Mouse (Mus musculus) intestine, embryonic 14.5 days (tissue): Measurements from ENCODE around the gene 4921507P07Rik. TPM values are rescaled to one million over a fixed set of nuclear protein-coding genes. Genes with fewer than 3 reads are reported as not detected.
"Not testable (repeated sequence)": the region's sequence is repeated elsewhere in the genome, so short reads cannot be mapped to it uniquely, and the experiment has no call there.

Experiments
- ATAC-seq: fragments of 200-750 bp; cut with Nextera tagmentation; replicated peaks from 2 replicates; pipeline ENCODE4 v1.8.0; 2017; ENCODE audit warnings: low read depth, moderate number of reproducible peaks, moderate TSS enrichment, moderate library complexity; ENCODE audit not compliant: low FRiP score, low TSS enrichment
- DNase-seq: peaks from one replicate; pipeline ENCODE4 v3.0.0-alpha.2; 2018; ENCODE audit warnings: low spot score
- H3K27ac ChIP-seq: fragments of 300-500 bp; sonication (generic); 2 replicates; pipeline ENCODE4 v1.5.1; 2014; ENCODE audit warnings: low read depth, mild to moderate bottlenecking, control low read depth
- H3K27me3 ChIP-seq: fragments of 300-500 bp; sonication (generic); replicated peaks from 2 replicates; pipeline ENCODE4 v1.6.1; 2014; ENCODE audit warnings: low read length, control low read depth; ENCODE audit not compliant: control insufficient read depth, insufficient read depth
- H3K36me3 ChIP-seq: fragments of 300-500 bp; sonication (generic); 2 replicates; pipeline ENCODE4 v1.6.1; 2014; ENCODE audit warnings: low read length, control low read depth; ENCODE audit not compliant: control insufficient read depth, insufficient read depth
- H3K4me1 ChIP-seq: fragments of 300-500 bp; sonication (generic); replicated peaks from 2 replicates; pipeline ENCODE4 v1.6.1; 2014; ENCODE audit warnings: low read length, control low read depth, mixed read lengths; ENCODE audit not compliant: control insufficient read depth, insufficient read depth
- H3K4me2 ChIP-seq: fragments of 300-500 bp; sonication (generic); 2 replicates; pipeline ENCODE4 v1.6.1; 2014; ENCODE audit warnings: low read length
- H3K4me3 ChIP-seq: fragments of 300-500 bp; sonication (generic); 2 replicates; pipeline ENCODE4 v1.5.1; 2014; ENCODE audit warnings: low read depth, low read length, control low read depth, mixed read lengths
- H3K9ac ChIP-seq: fragments of 300-500 bp; sonication (generic); 2 replicates; pipeline ENCODE4 v1.6.1; 2014; ENCODE audit warnings: mild to moderate bottlenecking, low read length
- H3K9me3 ChIP-seq: fragments of 300-500 bp; sonication (generic); 2 replicates; pipeline ENCODE4 v1.6.1; 2016; ENCODE audit warnings: low read length, control low read depth; ENCODE audit not compliant: control insufficient read depth
- WGBS: fragments of 180-500 bp; shearing (Covaris S2); extraction: QIAGEN DNeasy Blood & Tissue Kit; methylation state at CpG from one replicate; pipeline ENCODE4 v1.1.7; 2014; 5-methylcytosine and 5-hydroxymethylcytosine counted together
- polyA plus RNA-seq: library from polyadenylated mRNA; unstranded; fragments of >200 nt; fragmentation: Nextera tagmentation; extraction: Ambion mirVana; gene quantifications from 2 replicates; pipeline ENCODE4 v1.2.1, GENCODE M21; 2014

The 4921507P07Rik gene
- 0.69 and 1.3 TPM in 2 replicates for polyA plus RNA-seq

DNA sequence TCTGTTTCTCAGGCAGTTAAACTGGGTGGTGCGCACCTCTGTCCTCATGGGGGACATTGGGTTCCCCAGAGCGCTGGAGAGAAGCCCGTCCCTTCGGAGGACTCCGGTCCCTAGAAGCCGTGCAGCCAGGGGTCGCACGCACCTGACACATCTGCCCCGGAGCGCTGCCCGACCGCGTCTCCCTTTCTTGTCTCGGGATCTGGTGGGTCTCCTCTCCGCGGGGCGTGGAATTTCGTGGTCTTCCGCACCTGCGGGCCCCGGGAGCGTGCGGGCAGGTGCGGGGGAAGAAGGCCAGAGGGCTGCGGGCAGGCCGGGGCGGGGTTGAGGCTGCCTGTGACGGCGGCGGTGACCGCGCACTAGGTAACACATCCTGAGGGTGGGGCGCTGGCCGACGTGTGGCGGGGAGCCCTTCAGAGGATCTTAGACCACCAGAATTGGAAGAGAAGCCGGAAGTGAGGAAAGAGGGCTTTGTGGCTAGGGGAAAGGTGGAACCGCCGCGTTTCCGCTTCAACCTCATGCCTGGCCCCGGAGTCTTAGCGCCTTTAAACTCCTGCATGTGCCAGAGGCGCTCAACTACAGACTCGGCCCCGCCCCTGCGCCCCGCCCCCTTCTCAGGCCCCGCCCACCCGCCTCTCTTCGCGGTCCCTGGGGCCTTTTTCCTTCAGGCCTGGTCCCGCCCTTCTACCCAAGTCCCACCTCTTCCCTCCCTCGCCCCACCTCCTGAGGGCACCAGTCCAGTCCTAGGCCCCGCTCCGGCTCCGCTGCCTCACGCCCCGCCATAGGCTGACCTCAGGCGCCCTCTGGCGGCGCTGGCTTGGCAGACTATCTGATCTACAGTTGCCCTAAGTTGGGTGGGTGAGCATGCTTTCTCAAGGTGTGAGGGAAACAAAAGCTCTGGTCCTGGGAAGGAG, at the start of gene 4921507P07Rik:
Gene 4921507P07Rik (minus strand): TSS at position 332 of the 911 bp plus-strand sequence.
- Histone ChIP-seq H3K36me3 (no peaks in the 10 kb centered on the region), H3K27ac (no peak within 1 kb of the TSS; the same call in 1 of the 2 replicates), H3K4me1 (peaks cover 16% of the 10 kb centered on the region; the same call in 1 of the 2 replicates), H3K4me3 (peak within 1 kb of the TSS; percentile 55), H3K4me2 (peak within 1 kb of the TSS; percentile 99), H3K27me3 (no peaks in the 10 kb centered on the region), H3K9me3 (0 out of 2 replicates have a peak, but pooled peaks cover 4% of the 10 kb centered on the region), H3K9ac (peak within 1 kb of the TSS; percentile 49)
- DNase-seq: peak; percentile 94
- peak; percentile 98 for ATAC-seq
- WGBS: under 1% methylated on average over 61 of the region's 62 CpGs

DNA sequence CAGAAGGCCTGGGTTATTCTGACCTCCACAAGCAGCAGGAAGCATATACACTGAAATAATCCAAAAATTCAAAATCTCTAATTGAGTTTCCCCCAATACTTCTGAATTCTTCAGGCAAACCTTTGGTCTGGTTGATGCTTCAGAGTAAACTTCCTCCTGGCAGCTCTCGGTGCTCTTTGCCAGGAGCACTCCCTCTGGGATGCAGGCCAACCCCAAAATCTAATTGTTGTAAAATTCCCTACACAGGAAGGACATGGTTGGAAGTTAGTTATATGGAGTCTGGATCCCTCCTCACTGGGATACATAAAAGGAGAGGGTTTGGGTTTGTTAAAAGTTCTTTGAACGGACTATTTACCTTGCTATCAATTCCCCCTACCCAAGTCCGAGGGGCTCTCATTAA, 48.3 kb upstream of the 4921507P07Rik start:
- Histone ChIP-seq H3K4me2 (no peak overlapping the region), H3K36me3 (no peaks in the 10 kb centered on the region), H3K27ac (no peak overlapping the region), H3K9ac (no peak overlapping the region), H3K4me3 (no peak overlapping the region), H3K4me1 (0 out of 2 replicates have a peak, but pooled peaks cover 4% of the 10 kb centered on the region), H3K9me3 (no peaks in the 10 kb centered on the region), H3K27me3 (no peaks in the 10 kb centered on the region)
- 63% methylated on average over 3 of the region's 3 CpGs for WGBS
- DNase-seq (no peak), ATAC-seq (no peak)

DNA sequence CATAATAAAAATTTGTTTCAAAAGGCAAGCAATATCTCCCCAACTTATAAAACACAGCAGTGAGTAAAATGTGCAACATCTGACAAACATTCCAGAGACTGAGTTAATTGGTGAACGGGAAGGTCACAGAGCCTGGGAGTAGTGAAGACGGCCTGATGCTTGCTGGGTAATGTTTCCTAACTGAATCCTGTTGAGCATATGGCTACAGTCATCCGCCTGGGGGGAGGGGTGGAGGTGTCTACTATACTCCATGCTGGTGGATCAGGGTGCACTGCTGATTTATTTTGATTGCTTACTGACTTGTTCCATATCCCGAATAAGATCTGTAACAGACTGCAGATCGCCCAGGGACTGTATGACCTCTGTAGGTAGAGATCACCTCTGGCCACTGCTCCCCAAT, 45.5 kb upstream of the 4921507P07Rik start:
- Histone ChIP-seq H3K9me3 (no peaks in the 10 kb centered on the region), H3K27ac (no peak overlapping the region), H3K4me2 (no peak overlapping the region), H3K36me3 (no peaks in the 10 kb centered on the region), H3K9ac (no peak overlapping the region), H3K4me1 (0 out of 2 replicates have a peak, but pooled peaks cover 4% of the 10 kb centered on the region), H3K27me3 (no peaks in the 10 kb centered on the region), H3K4me3 (no peak overlapping the region)
- ATAC-seq (no peak), DNase-seq (no peak)
- WGBS: 62% methylated on average over 5 of the region's 5 CpGs

DNA sequence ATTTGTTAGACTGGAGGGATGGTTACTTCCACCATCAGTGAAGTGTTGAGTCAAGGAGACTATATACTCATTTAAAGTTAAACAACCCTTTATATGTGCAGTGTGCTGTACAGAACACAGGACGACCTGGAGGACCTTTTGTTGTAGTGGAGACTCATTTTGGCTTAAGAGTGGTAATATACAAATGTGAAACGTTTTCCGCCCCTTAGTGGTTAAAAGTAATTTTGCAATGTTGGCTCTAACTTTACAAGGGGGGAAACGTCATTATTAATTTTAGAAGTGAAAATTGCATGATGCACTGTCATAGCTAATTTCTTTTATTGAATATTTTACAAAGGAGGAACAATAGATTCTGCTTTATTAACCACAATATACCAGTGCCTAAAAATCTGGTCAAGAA, 43.9 kb upstream of the 4921507P07Rik start:
- 76% methylated on average over 4 of the region's 4 CpGs for WGBS
- no peak for DNase-seq
- H3K9ac ChIP-seq: no peak overlapping the region

DNA sequence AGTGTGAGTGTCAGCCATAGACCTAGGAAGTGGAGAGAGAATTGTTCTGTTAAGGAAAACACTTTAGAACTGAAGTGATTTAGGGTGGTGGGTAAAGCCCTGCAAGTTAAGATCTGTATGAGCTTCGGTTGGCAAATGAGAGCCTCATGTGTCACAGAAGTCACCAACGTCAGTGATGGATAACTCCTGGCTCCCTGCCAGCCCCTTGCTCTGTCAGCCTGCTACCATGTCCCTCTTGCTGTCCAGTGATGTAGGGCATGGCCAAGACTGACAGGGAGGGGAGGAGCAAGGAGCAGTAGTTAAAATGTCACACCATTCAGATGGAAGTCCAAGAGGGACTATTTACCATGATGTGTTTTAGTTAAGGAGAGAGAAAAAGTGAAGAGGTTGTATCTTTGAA, 43.2 kb upstream of the 4921507P07Rik start:
- WGBS: 39% methylated on average over 2 of the region's 2 CpGs
- no peak overlapping the region for H3K9ac ChIP-seq

More for the DNA sequence above, 43.9 kb upstream of the 4921507P07Rik start:
- ATAC-seq: no peak
- no peak overlapping the region for H3K4me2 ChIP-seq
- 0 out of 2 replicates have a peak, but pooled peaks cover 4% of the 10 kb centered on the region for H3K4me1 ChIP-seq
- H3K27me3 ChIP-seq: no peaks in the 10 kb centered on the region
- H3K4me3 ChIP-seq: no peak overlapping the region
- no peak overlapping the region for H3K27ac ChIP-seq
- H3K36me3 ChIP-seq: no peaks in the 10 kb centered on the region
- no peaks in the 10 kb centered on the region for H3K9me3 ChIP-seq

DNA sequence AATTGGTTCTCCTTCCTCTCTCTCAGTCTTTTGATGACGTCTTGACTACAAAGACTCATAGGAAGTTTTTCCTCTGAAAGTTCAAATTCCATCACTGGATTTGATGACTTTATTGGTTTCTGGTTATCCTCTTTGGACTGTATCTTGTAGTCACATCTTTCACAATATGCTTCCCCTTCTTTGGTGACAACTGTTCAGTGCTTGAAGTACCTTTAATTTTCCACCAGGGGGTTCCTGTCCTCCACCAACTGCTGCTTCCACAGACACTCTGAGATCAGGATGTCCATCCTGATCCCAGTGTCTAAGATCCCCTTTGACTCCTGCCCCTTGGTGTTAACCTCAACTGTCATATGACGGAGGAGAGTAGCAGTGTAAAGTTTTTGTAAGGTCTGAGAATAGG, 29.7 kb upstream of the 4921507P07Rik start:
- not testable (repeated sequence) for H3K4me2 ChIP-seq, H3K4me1 ChIP-seq, H3K27me3 ChIP-seq, H3K9me3 ChIP-seq, ATAC-seq, H3K27ac ChIP-seq, H3K9ac ChIP-seq, H3K4me3 ChIP-seq, DNase-seq, H3K36me3 ChIP-seq
- WGBS: 63% methylated on average over 2 of the region's 2 CpGs

More for the DNA sequence above, 43.2 kb upstream of the 4921507P07Rik start:
- Histone ChIP-seq H3K27me3 (no peaks in the 10 kb centered on the region), H3K4me3 (no peak overlapping the region), H3K9me3 (no peaks in the 10 kb centered on the region), H3K27ac (no peak overlapping the region), H3K4me1 (0 out of 2 replicates have a peak, but pooled peaks cover 4% of the 10 kb centered on the region), H3K36me3 (no peaks in the 10 kb centered on the region), H3K4me2 (no peak overlapping the region)
- DNase-seq (no peak), ATAC-seq (no peak)

DNA sequence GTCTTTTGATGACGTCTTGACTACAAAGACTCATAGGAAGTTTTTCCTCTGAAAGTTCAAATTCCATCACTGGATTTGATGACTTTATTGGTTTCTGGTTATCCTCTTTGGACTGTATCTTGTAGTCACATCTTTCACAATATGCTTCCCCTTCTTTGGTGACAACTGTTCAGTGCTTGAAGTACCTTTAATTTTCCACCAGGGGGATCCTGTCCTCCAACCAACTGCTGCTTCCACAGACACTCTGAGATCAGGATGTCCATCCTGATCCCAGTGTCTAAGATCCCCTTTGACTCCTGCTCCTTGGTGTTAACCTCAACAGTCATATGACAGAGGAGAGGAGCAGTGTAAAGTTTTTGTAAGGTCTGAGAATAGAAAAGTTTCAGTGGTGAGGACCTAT, 21.8 kb upstream of the 4921507P07Rik start:
- not testable (repeated sequence) for H3K4me2 ChIP-seq, H3K4me1 ChIP-seq, H3K36me3 ChIP-seq, DNase-seq, H3K9me3 ChIP-seq, H3K4me3 ChIP-seq, H3K27ac ChIP-seq, ATAC-seq, H3K27me3 ChIP-seq, H3K9ac ChIP-seq
- WGBS: 80% methylated on average over 1 of the region's 1 CpGs

DNA sequence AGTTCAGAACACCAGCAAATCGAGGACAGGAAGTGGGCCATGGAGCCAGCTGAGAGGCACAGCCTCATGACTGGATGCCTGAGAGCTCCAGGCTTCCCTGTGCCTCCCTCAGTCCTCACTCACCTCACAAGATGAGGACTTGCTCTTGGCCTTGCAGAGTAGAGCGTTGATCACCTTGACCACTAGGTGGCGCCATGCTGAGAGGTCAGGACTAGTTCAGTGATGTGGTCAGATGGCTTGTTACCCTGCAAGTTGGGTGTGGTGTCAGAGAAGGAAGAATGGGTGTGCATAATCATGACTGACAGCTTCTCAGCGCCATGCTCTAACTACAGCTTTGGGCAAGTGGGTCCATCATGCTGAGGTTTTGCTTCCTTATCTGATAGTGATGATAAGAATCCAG, 5.2 kb upstream of the 4921507P07Rik start:
- Histone ChIP-seq H3K9me3 (no peaks in the 10 kb centered on the region), H3K4me1 (peaks cover 12% of the 10 kb centered on the region; the same call in 1 of the 2 replicates), H3K27ac (no peak overlapping the region), H3K27me3 (no peaks in the 10 kb centered on the region), H3K9ac (no peak overlapping the region), H3K4me2 (no peak overlapping the region), H3K36me3 (no peaks in the 10 kb centered on the region), H3K4me3 (no peak overlapping the region)
- DNase-seq (peak; percentile 64), ATAC-seq (no peak)
- WGBS: 36% methylated on average over 4 of the region's 4 CpGs
